In the genomic region with DNA sequence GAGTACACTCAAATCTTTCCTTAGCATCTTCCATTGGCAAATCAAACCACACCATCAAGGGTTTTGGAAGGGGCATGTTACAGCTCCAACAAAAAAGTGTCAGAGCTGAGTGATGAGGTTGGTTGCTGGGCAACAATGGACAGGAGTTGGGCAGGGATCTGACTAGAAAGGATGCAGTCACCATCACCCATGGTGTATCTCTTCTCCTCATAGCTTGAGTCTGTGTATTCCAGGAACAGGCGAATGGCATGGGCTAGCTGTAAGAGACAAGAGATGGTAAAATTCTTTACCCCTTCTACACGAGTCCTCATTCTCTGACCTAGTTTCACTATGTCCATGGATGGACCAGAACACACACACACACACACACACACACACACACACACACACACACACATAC, we compare ENCODE assay signal across 9 mouse cellular contexts. TPM values are rescaled to one million over a fixed set of nuclear protein-coding genes. Genes with fewer than 3 reads are reported as not detected.
DNase-seq lines count a peak whose midpoint lies in the region; ATAC-seq and TF ChIP-seq lines count a peak whose summit lies in the region.
"Had no signal": no experiment of that assay in that cellular context is flagged by ENCODE, and none has a peak within 500 bp of the region (broad histone marks: within the 10 kb centered on the region; RNA-seq: fewer than 3 reads in every experiment).

No protein-coding gene starts in this region.

- no peaks in the 10 kb centered on the region for H3K9me3 ChIP-seq in heart, embryonic 13.5 days
- H3K9me3 ChIP-seq in MEL (replicated peaks; ENCODE audit: insufficient read depth, low read length): no peaks in the 10 kb centered on the region
- no peaks in the 10 kb centered on the region for H3K9me3 ChIP-seq in forebrain, embryonic 15.5 days
- no peaks in the 10 kb centered on the region for H3K9me3 ChIP-seq in liver, embryonic 14.5 days (ENCODE audit: control insufficient read depth, low read length)

- peak overlapping the region; percentile 75 for H3K9ac ChIP-seq in heart, embryonic 13.5 days
- H3K9ac ChIP-seq in MEL (ENCODE audit: control insufficient read depth, low read depth, low read length, poor library complexity, severe bottlenecking): 0 out of 2 replicates have a peak overlapping the region, but pooled peaks have one; percentile 28
- peak overlapping the region; percentile 37 for H3K9ac ChIP-seq in forebrain, embryonic 15.5 days (replicated peaks)
- no peak overlapping the region for H3K9ac ChIP-seq in liver, embryonic 14.5 days (replicated peaks)

- intact Hi-C loops in left cerebral cortex, postnatal 25 days (cut with DNase I): loop anchor here (2.0 kb wide), 2 partner anchors 88 to 216 kb away; a partner anchor contains a TSS

- no peak for DNase-seq in heart, adult 8-10 months (ENCODE audit: low spot score)
- peak; percentile 13 for DNase-seq in MEL (ENCODE audit: low read depth, low spot score)
- DNase-seq in liver, embryonic 14.5 days (ENCODE audit: low read depth in 3 of 3, low spot score in 3 of 3): no peak
- DNase-seq in frontal cortex, postnatal 10 days (ENCODE audit: low spot score in 2 of 2): no peak
- DNase-seq in left cerebral cortex, postnatal 25 days (ENCODE audit: low spot score in 2 of 2): no peak

- H3K4me3 ChIP-seq in heart, embryonic 13.5 days: peak overlapping the region; percentile 48
- peak overlapping the region; percentile 40 to 49 for H3K4me3 ChIP-seq in MEL (ENCODE audit: control insufficient read depth in 1 of 2, insufficient read depth in 1 of 2, low read depth in 2 of 2, low read length in 2 of 2)
- H3K4me3 ChIP-seq in forebrain, embryonic 15.5 days: peak overlapping the region; percentile 39
- H3K4me3 ChIP-seq in liver, embryonic 14.5 days (ENCODE audit: insufficient read depth in 1 of 2, low read depth in 2 of 2, low read length in 2 of 2): peak overlapping the region; percentile 6 to 44; a peak in 3 of 4 replicates

- H3K4me2 ChIP-seq in heart, embryonic 13.5 days: peak overlapping the region; percentile 69
- H3K4me2 ChIP-seq in forebrain, embryonic 15.5 days (replicated peaks): peak overlapping the region; percentile 47
- peak overlapping the region; percentile 58 for H3K4me2 ChIP-seq in liver, embryonic 14.5 days (ENCODE audit: low read depth)

- WGBS in heart, embryonic 13.5 days: 45% methylated on average over 2 of the region's 2 CpGs
- WGBS in forebrain, embryonic 15.5 days: 55% methylated on average over 2 of the region's 2 CpGs
- WGBS in liver, embryonic 14.5 days (ENCODE audit: insufficient replicate concordance): 28% methylated on average over 2 of the region's 2 CpGs

- H3K27me3 ChIP-seq in heart, embryonic 13.5 days (replicated peaks): peaks cover 8% of the 10 kb centered on the region; the same call in 1 of the 2 replicates
- no peaks in the 10 kb centered on the region; a peak in 4 of 4 replicates for H3K27me3 ChIP-seq in MEL (ENCODE audit: control insufficient read depth in 1 of 2, insufficient read depth in 2 of 2, low read length in 2 of 2)
- no peaks in the 10 kb centered on the region for H3K27me3 ChIP-seq in forebrain, embryonic 15.5 days
- no peaks in the 10 kb centered on the region for H3K27me3 ChIP-seq in liver, embryonic 14.5 days (ENCODE audit: control insufficient read depth, insufficient read depth, low read length)

- H3K27ac ChIP-seq in heart, embryonic 13.5 days (replicated peaks): peak overlapping the region; percentile 71
- H3K27ac ChIP-seq in MEL (ENCODE audit: control insufficient read depth, low read depth, low read length): no peak overlapping the region
- peak overlapping the region; percentile 85 for H3K27ac ChIP-seq in forebrain, embryonic 15.5 days (replicated peaks)
- no peak overlapping the region for H3K27ac ChIP-seq in liver, embryonic 14.5 days

- TF ChIP-seq POLR2A in MEL (IDR thresholded peaks at IDR 0.05; ENCODE audit: control insufficient read depth in 1 of 2, insufficient read depth in 1 of 2, low read depth in 1 of 2, low read length in 2 of 2, poor library complexity in 1 of 2): no peak

- no peak for TF ChIP-seq RAD21 in MEL (IDR thresholded peaks at IDR 0.05; ENCODE audit: low read depth, low read length)

- TF ChIP-seq CTCF in MEL (IDR thresholded peaks at IDR 0.05 in 2 of 3, conservative IDR thresholded peaks at IDR 0.05 in 1 of 3; ENCODE audit: control insufficient read depth in 1 of 3, insufficient read depth in 1 of 3, low read depth in 2 of 3, low read length in 3 of 3, poor library complexity in 1 of 3, severe bottlenecking in 1 of 3): no peak
- TF ChIP-seq CTCF in liver, embryonic 14.5 days (IDR thresholded peaks at IDR 0.05; ENCODE audit: low read depth): no peak

- H3K4me1 ChIP-seq in heart, embryonic 13.5 days: peaks cover 22% of the 10 kb centered on the region
- peaks cover 2 to 12% of the 10 kb centered on the region in 2 experiments; a peak in 2 of 4 replicates for H3K4me1 ChIP-seq in MEL (ENCODE audit: control insufficient read depth in 1 of 2, insufficient read depth in 2 of 2, low read length in 2 of 2)
- peaks cover 26% of the 10 kb centered on the region for H3K4me1 ChIP-seq in forebrain, embryonic 15.5 days
- H3K4me1 ChIP-seq in liver, embryonic 14.5 days (replicated peaks; ENCODE audit: control insufficient read depth in 2 of 2, insufficient read depth in 2 of 2, low read length in 1 of 2): 0 out of 4 replicates have a peak, but pooled peaks cover 0 to 3% of the 10 kb centered on the region in 2 experiments

- no peak for TF ChIP-seq EP300 in MEL (IDR thresholded peaks at IDR 0.05; ENCODE audit: low read depth in 1 of 2, low read length in 2 of 2)
- no peak for TF ChIP-seq EP300 in liver, embryonic 14.5 days (IDR thresholded peaks at IDR 0.05; ENCODE audit: low read depth)

- no peaks in the 10 kb centered on the region for H3K36me3 ChIP-seq in heart, embryonic 13.5 days
- H3K36me3 ChIP-seq in MEL (ENCODE audit: control insufficient read depth in 1 of 2, insufficient read depth in 2 of 2, low read length in 2 of 2): peaks cover 0 to 4% of the 10 kb centered on the region in 2 experiments; a peak in 2 of 4 replicates
- H3K36me3 ChIP-seq in forebrain, embryonic 15.5 days: no peaks in the 10 kb centered on the region
- H3K36me3 ChIP-seq in liver, embryonic 14.5 days (replicated peaks; ENCODE audit: control insufficient read depth, insufficient read depth, low read depth): no peaks in the 10 kb centered on the region

- H3K79me2 ChIP-seq in MEL (ENCODE audit: control insufficient read depth, insufficient read depth, low read length, poor library complexity): no peaks in the 10 kb centered on the region

- ATAC-seq in heart, embryonic 13.5 days (ENCODE audit: extremely low read depth, insufficient number of reproducible peaks, low FRiP score, low TSS enrichment): no peak
- no peak; the same call in 1 of the 2 replicates for ATAC-seq in forebrain, embryonic 15.5 days (replicated peaks)
- ATAC-seq in liver, embryonic 14.5 days (ENCODE audit: insufficient read depth): no peak
- no peak for ATAC-seq in erythroid progenitor cell, adult 5-6 weeks (replicated peaks; ENCODE audit: low FRiP score, poor library complexity, severe bottlenecking)

RNA-seq across cellular contexts. Expression of a gene that starts 0.5 kb away (rescaled TPM):
- polyA plus RNA-seq in heart, embryonic 13.5 days (2015; fragmentation: Nextera tagmentation; extraction: Ambion mirVana): 14.6 and 15.9 TPM in 2 replicates
- 100 to 1,000 TPM in 1 of 4 experiments, 10 to 100 TPM in 3; 87.6 to 100 (median 91.6) TPM for total RNA-seq in heart, adult 8-10 months (2022)
- 0.10 TPM in 1 of 2 replicates, not detected in the other for total RNA-seq in MEL (2012; rRNA removed)
- under 1 TPM in 1 of 2 experiments, not detected in 1; 0.24 TPM for polyA plus RNA-seq in MEL (2012; ENCODE audit: insufficient read depth in 1 of 2, insufficient read length in 2 of 2, low read depth in 1 of 2, low replicate concordance in 2 of 2, missing spikeins in 1 of 2)
- 74.8 and 81.6 TPM in 2 replicates for polyA plus RNA-seq in forebrain, embryonic 15.5 days (2015; fragmentation: Nextera tagmentation; extraction: Ambion mirVana)
- 13.7 and 15.3 TPM in 2 replicates for polyA plus RNA-seq in liver, embryonic 14.5 days (2012; rRNA removed)
- polyA plus RNA-seq in liver, embryonic 14.5 days (2014; fragmentation: Nextera tagmentation; extraction: Ambion mirVana): 16.1 and 18.6 TPM in 2 replicates
- not detected in 2 replicates for total RNA-seq in erythroid progenitor cell, adult 5-6 weeks (2015; ENCODE audit: low replicate concordance)
- not detected in 2 replicates for total RNA-seq in erythroid progenitor cell, adult 5-6 weeks (2017; ENCODE audit: low replicate concordance)
- total RNA-seq in left cerebral cortex, postnatal 25 days (2021): 10 to 100 TPM; 89.9 to 93.5 TPM
- total RNA-seq: CH12.LX had no signal

RNA-seq across cellular contexts. Expression of a gene that starts 12.4 kb away (rescaled TPM):
- 9.5 and 11.5 TPM in 2 replicates for polyA plus RNA-seq in heart, embryonic 13.5 days (2015; fragmentation: Nextera tagmentation; extraction: Ambion mirVana)
- total RNA-seq in heart, adult 8-10 months (2022): 1 to 10 TPM; 3.4 to 6.0 (median 5.0) TPM
- not detected in 2 replicates for total RNA-seq in MEL (2012; rRNA removed)
- polyA plus RNA-seq in MEL (2012; ENCODE audit: insufficient read depth in 1 of 2, insufficient read length in 2 of 2, low read depth in 1 of 2, low replicate concordance in 2 of 2, missing spikeins in 1 of 2): under 1 TPM in 1 of 2 experiments, not detected in 1; 0.13 TPM
- polyA plus RNA-seq in forebrain, embryonic 15.5 days (2015; fragmentation: Nextera tagmentation; extraction: Ambion mirVana): 10.9 and 12.6 TPM in 2 replicates
- polyA plus RNA-seq in liver, embryonic 14.5 days (2012; rRNA removed): 6.2 and 6.4 TPM in 2 replicates
- 12.7 and 12.8 TPM in 2 replicates for polyA plus RNA-seq in liver, embryonic 14.5 days (2014; fragmentation: Nextera tagmentation; extraction: Ambion mirVana)
- not detected in 2 replicates for total RNA-seq in erythroid progenitor cell, adult 5-6 weeks (2015; ENCODE audit: low replicate concordance)
- not detected in 2 replicates for total RNA-seq in erythroid progenitor cell, adult 5-6 weeks (2017; ENCODE audit: low replicate concordance)
- total RNA-seq in left cerebral cortex, postnatal 25 days (2021): 1 to 10 TPM; 4.0 to 5.0 TPM

RNA-seq across cellular contexts. Expression of a gene that starts 35.5 kb away (rescaled TPM):
- 131 and 139 TPM in 2 replicates for polyA plus RNA-seq in heart, embryonic 13.5 days (2015; fragmentation: Nextera tagmentation; extraction: Ambion mirVana)
- 10 to 100 TPM; 48.4 to 59.4 (median 52.4) TPM for total RNA-seq in heart, adult 8-10 months (2022)
- 115 and 134 TPM in 2 replicates for total RNA-seq in MEL (2012; rRNA removed)
- polyA plus RNA-seq in MEL (2012; ENCODE audit: insufficient read depth in 1 of 2, insufficient read length in 2 of 2, low read depth in 1 of 2, low replicate concordance in 2 of 2, missing spikeins in 1 of 2): 100 to 1,000 TPM in 1 of 2 experiments, not detected in 1; 164 TPM
- 175 and 184 TPM in 2 replicates for polyA plus RNA-seq in forebrain, embryonic 15.5 days (2015; fragmentation: Nextera tagmentation; extraction: Ambion mirVana)
- polyA plus RNA-seq in liver, embryonic 14.5 days (2012; rRNA removed): 86.0 and 111 TPM in 2 replicates
- 183 and 196 TPM in 2 replicates for polyA plus RNA-seq in liver, embryonic 14.5 days (2014; fragmentation: Nextera tagmentation; extraction: Ambion mirVana)
- 49.4 and 80.1 TPM in 2 replicates for total RNA-seq in erythroid progenitor cell, adult 5-6 weeks (2015; ENCODE audit: low replicate concordance)
- total RNA-seq in erythroid progenitor cell, adult 5-6 weeks (2017; ENCODE audit: low replicate concordance): 50.7 and 54.8 TPM in 2 replicates
- total RNA-seq in left cerebral cortex, postnatal 25 days (2021): 100 to 1,000 TPM; 234 to 260 TPM

RNA-seq across cellular contexts. Expression of a gene that starts 37.9 kb away (rescaled TPM):
- 0.50 TPM in 1 of 2 replicates, not detected in the other for polyA plus RNA-seq in heart, embryonic 13.5 days (2015; fragmentation: Nextera tagmentation; extraction: Ambion mirVana)
- not detected for total RNA-seq in heart, adult 8-10 months (2022)
- not detected in 2 replicates for total RNA-seq in MEL (2012; rRNA removed)
- polyA plus RNA-seq in MEL (2012; ENCODE audit: insufficient read depth in 1 of 2, insufficient read length in 2 of 2, low read depth in 1 of 2, low replicate concordance in 2 of 2, missing spikeins in 1 of 2): under 1 TPM in 1 of 2 experiments, not detected in 1; 0.06 TPM
- polyA plus RNA-seq in forebrain, embryonic 15.5 days (2015; fragmentation: Nextera tagmentation; extraction: Ambion mirVana): not detected in 2 replicates
- 4.1 and 4.6 TPM in 2 replicates for polyA plus RNA-seq in liver, embryonic 14.5 days (2012; rRNA removed)
- 11.3 and 11.7 TPM in 2 replicates for polyA plus RNA-seq in liver, embryonic 14.5 days (2014; fragmentation: Nextera tagmentation; extraction: Ambion mirVana)
- not detected in 2 replicates for total RNA-seq in erythroid progenitor cell, adult 5-6 weeks (2015; ENCODE audit: low replicate concordance)
- total RNA-seq in erythroid progenitor cell, adult 5-6 weeks (2017; ENCODE audit: low replicate concordance): not detected in 2 replicates
- not detected for total RNA-seq in left cerebral cortex, postnatal 25 days (2021)
- total RNA-seq: CH12.LX had no signal

RNA-seq across cellular contexts. Expression of a gene that starts 54.1 kb away (rescaled TPM):
- not detected in 2 replicates for polyA plus RNA-seq in heart, embryonic 13.5 days (2015; fragmentation: Nextera tagmentation; extraction: Ambion mirVana)
- total RNA-seq in heart, adult 8-10 months (2022): not detected
- total RNA-seq in MEL (2012; rRNA removed): 0.07 and 0.12 TPM in 2 replicates
- polyA plus RNA-seq in MEL (2012; ENCODE audit: insufficient read depth in 1 of 2, insufficient read length in 2 of 2, low read depth in 1 of 2, low replicate concordance in 2 of 2, missing spikeins in 1 of 2): not detected
- polyA plus RNA-seq in forebrain, embryonic 15.5 days (2015; fragmentation: Nextera tagmentation; extraction: Ambion mirVana): not detected in 2 replicates
- 0.02 and 0.03 TPM in 2 replicates for polyA plus RNA-seq in liver, embryonic 14.5 days (2012; rRNA removed)
- 0.20 TPM in 1 of 2 replicates, not detected in the other for polyA plus RNA-seq in liver, embryonic 14.5 days (2014; fragmentation: Nextera tagmentation; extraction: Ambion mirVana)
- total RNA-seq in erythroid progenitor cell, adult 5-6 weeks (2015; ENCODE audit: low replicate concordance): not detected in 2 replicates
- total RNA-seq in erythroid progenitor cell, adult 5-6 weeks (2017; ENCODE audit: low replicate concordance): not detected in 2 replicates
- not detected for total RNA-seq in left cerebral cortex, postnatal 25 days (2021)
- total RNA-seq: CH12.LX had no signal

Comparison
In these comparisons a context has a peak if more than half of its experiments do, and no peak if none do; other contexts are left out.
1. H3K27ac ChIP-seq: peak in heart, embryonic 13.5 days (single experiment) and forebrain, embryonic 15.5 days (single experiment); none in MEL (single experiment) and liver, embryonic 14.5 days (single experiment).
2. RNA of a gene that starts 0.5 kb away (total RNA-seq): 89.9 to 93.5 TPM in left cerebral cortex, postnatal 25 days and 87.6 to 100 TPM in heart, adult 8-10 months; 0.10 TPM in MEL and not detected in erythroid progenitor cell, adult 5-6 weeks; every median in the first group is over 10 times any median in the second.
3. Peak in every context shown above with its lines, with median percentiles within 50 percentile points of each other: H3K4me2 ChIP-seq and H3K4me3 ChIP-seq.